Mouse (Mus musculus) limb, embryonic 14.5 days (tissue): ENCODE results near the gene Slc26a9. TPM values are rescaled to one million over a fixed set of nuclear protein-coding genes. Genes with fewer than 3 reads are reported as not detected.

ENCODE experiments used
- ATAC-seq: fragments of 200-750 bp; cut with Nextera tagmentation; 2 replicates; pipeline ENCODE4 v1.8.0; 2017; ENCODE audit warnings: low read depth, moderate number of reproducible peaks, moderate TSS enrichment; ENCODE audit not compliant: low FRiP score
- DNase-seq: peaks from one replicate; pipeline ENCODE4 v3.0.0-alpha.2; 2015; ENCODE audit warnings: low spot score
- H3K27ac ChIP-seq: fragments of 300-500 bp; sonication (generic); replicated peaks from 2 replicates; pipeline ENCODE4 v1.5.1; 2014; ENCODE audit warnings: low read depth, mild to moderate bottlenecking, low read length, moderate library complexity, mixed read lengths
- H3K27me3 ChIP-seq: fragments of 300-500 bp; sonication (generic); 2 replicates; pipeline ENCODE4 v1.6.1; 2014; ENCODE audit warnings: low read length, mixed read lengths; ENCODE audit not compliant: control insufficient read depth, insufficient read depth
- H3K36me3 ChIP-seq: fragments of 300-500 bp; sonication (generic); 2 replicates; pipeline ENCODE4 v1.6.1; 2014; ENCODE audit warnings: mild to moderate bottlenecking, low read length, moderate library complexity, mixed read lengths; ENCODE audit not compliant: control insufficient read depth, insufficient read depth
- H3K4me1 ChIP-seq: fragments of 300-500 bp; sonication (generic); 2 replicates; pipeline ENCODE4 v1.6.1; 2014; ENCODE audit warnings: antibody characterized with exemption, low read length, mixed read lengths; ENCODE audit not compliant: control insufficient read depth, insufficient read depth
- H3K4me2 ChIP-seq: fragments of 300-500 bp; sonication (generic); replicated peaks from 2 replicates; pipeline ENCODE4 v1.6.1; 2014; ENCODE audit warnings: low read depth, mild to moderate bottlenecking, low read length, moderate library complexity; ENCODE audit not compliant: severe bottlenecking
- H3K4me3 ChIP-seq: fragments of 300-500 bp; sonication (generic); replicated peaks from 2 replicates; pipeline ENCODE4 v1.5.1; 2014; ENCODE audit warnings: low read length
- H3K9ac ChIP-seq: fragments of 300-500 bp; sonication (generic); 2 replicates; pipeline ENCODE4 v1.6.1; 2014; ENCODE audit warnings: mild to moderate bottlenecking, low read depth, low read length, moderate library complexity; ENCODE audit not compliant: severe bottlenecking
- H3K9me3 ChIP-seq: fragments of 300-500 bp; sonication (generic); 2 replicates; pipeline ENCODE4 v1.6.1; 2016; ENCODE audit warnings: low read length; ENCODE audit not compliant: control insufficient read depth
- POLR2A ChIP-seq: fragments of 200-500 bp; IDR thresholded peaks from 2 replicates; pipeline ENCODE4 v1.8.0; 2012; ENCODE audit warnings: inconsistent platforms, mild to moderate bottlenecking, moderate library complexity, borderline replicate concordance; ENCODE audit not compliant: insufficient read depth, insufficient read length; ENCODE audit errors: extremely low read depth
- WGBS: fragments of 180-500 bp; shearing (Covaris S2); extraction: QIAGEN DNeasy Blood & Tissue Kit; methylation state at CpG from one replicate; pipeline ENCODE4 v1.1.7; 2014; 5-methylcytosine and 5-hydroxymethylcytosine counted together
- polyA plus RNA-seq, 2 experiments: library from polyadenylated mRNA; depleted of rRNA in 1 of 2; stranded (reverse) in 1 of 2; unstranded in 1 of 2; fragments of >200 nt; fragmentation: Nextera tagmentation in 1 of 2; extraction: Ambion mirVana in 1 of 2; gene quantifications; 2 replicates each; pipeline versions ENCODE4 v1.2.1 to v1.2.3; 2012 to 2014

Gene Slc26a9
- polyA plus RNA-seq, 2 experiments, result 0.03 TPM; not detected in 1

- no peak for ATAC-seq
- Histone ChIP-seq H3K4me1 (no peaks in the 10 kb centered on the region), H3K9ac (no peak overlapping the region), H3K4me2 (no peak overlapping the region), H3K9me3 (no peaks in the 10 kb centered on the region), H3K36me3 (no peaks in the 10 kb centered on the region), H3K4me3 (no peak overlapping the region), H3K27me3 (no peaks in the 10 kb centered on the region), H3K27ac (no peak overlapping the region)
- WGBS, result 67% methylated on average over 6 of the region's 6 CpGs
- no peak for DNase-seq
- no peak for TF ChIP-seq POLR2A
Measured at GRCm38 (mm10) chr1:131726586-131726985, 17.2 kb upstream of the Slc26a9 start.

GRCm38 (mm10) chr1:131730639-131731437 is 13.0 kb upstream of the Slc26a9 start:
- Histone ChIP-seq H3K4me1 (no peaks in the 10 kb centered on the region), H3K27me3 (no peaks in the 10 kb centered on the region), H3K9me3 (no peaks in the 10 kb centered on the region), H3K9ac (no peak overlapping the region), H3K4me2 (no peak overlapping the region), H3K4me3 (no peak overlapping the region), H3K36me3 (no peaks in the 10 kb centered on the region), H3K27ac (no peak overlapping the region)
- TF ChIP-seq POLR2A, result no peak
- 77% methylated on average over 12 of the region's 12 CpGs for WGBS
- DNase-seq (no peak), ATAC-seq (no peak)

GRCm38 (mm10) chr1:131733474-131734180 is 10.2 kb upstream of the Slc26a9 start:
- TF ChIP-seq POLR2A, result no peak
- 83% methylated on average over 13 of the region's 13 CpGs for WGBS
- H3K9me3 ChIP-seq, result no peaks in the 10 kb centered on the region
- ATAC-seq (no peak), DNase-seq (no peak)
- no peak overlapping the region for H3K27ac ChIP-seq
- H3K4me3 ChIP-seq, result no peak overlapping the region
- no peaks in the 10 kb centered on the region for H3K27me3 ChIP-seq
- H3K36me3 ChIP-seq, result no peaks in the 10 kb centered on the region
- no peak overlapping the region for H3K9ac ChIP-seq
- H3K4me2 ChIP-seq, result no peak overlapping the region
- H3K4me1 ChIP-seq, result no peaks in the 10 kb centered on the region

- no peak overlapping the region for H3K27ac ChIP-seq
- no peak overlapping the region for H3K4me3 ChIP-seq
- no peak overlapping the region for H3K4me2 ChIP-seq
- no peak overlapping the region for H3K9ac ChIP-seq
- no peaks in the 10 kb centered on the region for H3K27me3 ChIP-seq
- TF ChIP-seq POLR2A, result no peak
- WGBS, result 93% methylated on average over 6 of the region's 6 CpGs
- H3K36me3 ChIP-seq, result no peaks in the 10 kb centered on the region
- no peaks in the 10 kb centered on the region for H3K4me1 ChIP-seq
- DNase-seq, result no peak
- ATAC-seq, result no peak
- H3K9me3 ChIP-seq, result no peaks in the 10 kb centered on the region
Measured at GRCm38 (mm10) chr1:131734657-131735273, 9.1 kb upstream of the Slc26a9 start.

- no peak overlapping the region for H3K4me2 ChIP-seq
- H3K9me3 ChIP-seq, result no peaks in the 10 kb centered on the region
- no peak overlapping the region for H3K9ac ChIP-seq
- no peak for ATAC-seq
- no peak overlapping the region for H3K27ac ChIP-seq
- DNase-seq, result no peak
- TF ChIP-seq POLR2A, result no peak
- no peaks in the 10 kb centered on the region for H3K36me3 ChIP-seq
- 87% methylated on average over 9 of the region's 9 CpGs for WGBS
- H3K27me3 ChIP-seq, result no peaks in the 10 kb centered on the region
- H3K4me3 ChIP-seq, result no peak overlapping the region
- H3K4me1 ChIP-seq, result no peaks in the 10 kb centered on the region
Measured at GRCm38 (mm10) chr1:131736494-131736893, 7.3 kb upstream of the Slc26a9 start.
